Mouse (Mus musculus) megakaryocyte-erythroid progenitor cell, adult 5-6 weeks (primary cell): ENCODE data around the gene 1110008P14Rik. TPM values are rescaled to one million over a fixed set of nuclear protein-coding genes. Genes with fewer than 3 reads are reported as not detected.
"Not testable (repeated sequence)": the region's sequence is repeated elsewhere in the genome, so short reads cannot be mapped to it uniquely, and the experiment has no call there.

ENCODE experiments used
- ATAC-seq: replicated peaks from 2 replicates; pipeline ENCODE4 v1.8.0; 2016; ENCODE audit warnings: mild to moderate bottlenecking, inconsistent platforms; ENCODE audit not compliant: severe bottlenecking, poor library complexity, low FRiP score, low TSS enrichment
- total RNA-seq, 2 experiments: library from RNA; stranded (forward) in 1 of 2; stranded (reverse) in 1 of 2; fragments of 200-1000, 215-1000 nt in 1 of 2; fragments of >200 nt in 1 of 2; fragmentation: Nextera tagmentation in 1 of 2; gene quantifications; 2 replicates each; pipeline ENCODE4 v1.2.3; 2014 to 2017

The 1110008P14Rik gene
- total RNA-seq, 2 experiments from 2014 or later, result 18.7 to 41.0 TPM

DNA sequence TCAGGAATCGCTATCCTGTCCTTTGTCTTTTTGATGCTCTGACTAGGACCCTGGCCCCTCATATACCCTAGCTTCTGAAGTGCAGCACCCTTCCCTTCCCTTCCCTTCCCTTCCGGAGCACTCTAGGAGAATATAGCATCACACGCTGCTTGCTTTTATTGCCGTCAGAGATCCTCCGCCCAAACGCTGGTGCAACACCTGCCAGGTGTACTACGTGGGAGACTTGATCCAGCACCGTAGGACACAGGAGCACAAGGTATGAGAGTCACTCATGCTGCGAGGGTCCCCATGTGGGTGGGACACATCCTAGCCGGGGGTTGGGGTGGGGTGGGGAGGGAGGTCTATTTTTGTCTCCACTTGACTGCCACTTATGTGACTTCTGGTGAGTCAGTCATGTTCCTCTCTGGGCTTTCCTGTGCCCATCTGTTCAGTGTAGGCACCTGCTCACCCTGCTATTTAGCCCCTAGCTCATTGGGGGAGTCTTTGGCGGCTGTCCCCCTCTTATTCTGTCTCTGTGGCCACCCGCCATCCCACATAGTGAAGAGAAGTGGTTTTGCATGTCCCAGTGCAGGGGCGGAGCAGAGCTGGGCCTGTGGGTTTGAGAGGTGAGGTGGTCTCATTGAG lies 6.3 kb downstream of the 1110008P14Rik start:
- no peak for ATAC-seq

DNA sequence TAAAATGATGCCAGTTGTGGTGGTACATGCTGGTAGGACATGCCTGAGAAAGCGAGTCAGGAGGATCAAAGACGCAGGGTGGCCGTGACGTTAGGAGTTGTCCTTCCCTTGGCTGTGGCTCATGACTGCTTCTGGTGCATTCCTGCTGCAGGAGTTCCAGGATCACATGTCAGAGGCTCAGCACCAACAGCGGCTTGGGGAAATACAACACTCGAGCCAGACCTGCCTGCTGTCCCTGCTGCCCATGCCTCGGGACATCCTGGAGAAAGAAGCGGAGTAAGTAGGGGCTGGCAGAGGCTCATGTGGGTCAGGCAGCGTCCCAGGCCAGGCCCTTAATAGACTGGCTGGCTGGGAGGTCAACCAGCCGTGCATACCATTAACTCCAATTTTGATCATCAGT lies 7.5 kb downstream of the 1110008P14Rik start:
- no peak for ATAC-seq

- ATAC-seq, result no peak
These were observed 14.4 kb downstream of the 1110008P14Rik start for GRCm38 (mm10) chr2:32367315-32367714.

DNA sequence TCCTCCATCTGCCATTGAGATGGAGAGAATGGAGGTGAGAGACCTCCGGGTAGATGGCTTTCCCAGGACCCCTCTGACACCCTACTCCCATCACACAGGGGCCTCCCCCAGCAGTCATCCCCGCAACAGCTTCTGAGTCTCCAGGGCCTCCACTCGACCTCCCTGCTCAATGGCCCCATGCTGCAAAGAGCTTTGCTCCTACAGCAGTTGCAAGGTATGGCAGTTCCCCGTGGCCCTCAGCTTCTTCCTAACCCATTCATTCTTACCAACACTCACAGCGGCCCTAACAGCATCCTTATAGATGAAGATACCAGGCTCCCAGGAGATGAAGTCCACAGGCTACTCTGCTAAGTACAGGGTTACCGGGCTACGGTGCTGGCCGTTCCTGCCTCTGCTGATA lies 17.6 kb downstream of the 1110008P14Rik start:
- ATAC-seq, result no peak

DNA sequence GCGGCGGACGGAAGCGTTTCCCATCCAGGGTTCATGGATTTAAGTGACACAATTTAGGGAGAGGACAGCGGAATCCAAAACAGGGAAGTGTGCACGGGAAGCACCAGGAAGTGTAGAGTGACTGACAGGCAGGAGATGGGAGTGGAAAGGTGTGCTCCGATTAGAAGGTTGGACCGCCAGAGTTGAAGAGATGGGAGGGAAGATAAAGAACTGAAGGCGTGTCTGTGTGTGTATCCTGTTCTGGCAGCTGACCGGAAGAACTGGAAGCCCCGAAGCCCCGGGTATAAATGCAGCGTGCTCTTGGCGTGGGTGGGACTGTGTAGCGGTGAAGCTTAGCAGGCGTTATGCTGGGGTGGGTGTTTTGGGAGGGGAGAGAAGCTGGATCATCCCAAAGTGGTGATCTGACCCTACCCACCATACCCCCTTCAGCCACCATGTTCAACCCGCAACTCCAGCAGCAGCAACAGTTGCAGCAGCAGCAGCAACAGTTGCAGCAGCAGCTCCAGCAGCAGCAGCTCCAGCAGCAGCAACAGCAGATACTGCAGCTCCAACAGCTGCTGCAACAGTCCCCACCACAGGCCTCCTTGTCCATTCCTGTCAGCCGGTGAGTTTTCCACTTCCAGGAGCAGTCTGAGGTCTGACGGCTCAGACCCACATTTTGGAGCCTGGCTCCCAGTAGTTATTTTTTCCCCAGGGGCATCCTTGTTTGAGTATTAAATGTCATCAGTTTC lies 18.2 kb downstream of the 1110008P14Rik start:
- ATAC-seq, result 0 out of 2 replicates have a peak, but pooled peaks have one; percentile 3

- ATAC-seq, result peak; percentile 79
These were observed 18.9 kb downstream of the 1110008P14Rik start for GRCm38 (mm10) chr2:32362817-32363340.

DNA sequence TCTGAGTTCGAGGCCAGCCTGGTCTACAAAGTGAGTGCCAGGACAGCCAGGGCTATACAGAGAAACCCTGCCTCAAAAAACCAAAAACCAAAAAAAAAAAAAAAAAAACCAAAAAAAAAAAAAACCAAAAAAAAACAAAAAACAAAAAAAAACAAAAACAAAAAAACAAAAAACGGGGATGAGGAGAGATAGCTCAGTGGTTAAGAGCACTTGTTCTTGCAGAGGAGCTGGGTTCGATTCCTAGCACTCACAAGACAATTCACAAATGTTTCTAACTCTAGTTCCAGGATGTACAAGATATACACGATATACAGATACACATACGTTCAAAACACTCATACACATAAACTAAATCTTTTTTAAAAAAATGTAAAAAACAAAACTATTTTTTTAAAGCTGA lies 19.5 kb downstream of the 1110008P14Rik start:
- ATAC-seq, result not testable (repeated sequence)

DNA sequence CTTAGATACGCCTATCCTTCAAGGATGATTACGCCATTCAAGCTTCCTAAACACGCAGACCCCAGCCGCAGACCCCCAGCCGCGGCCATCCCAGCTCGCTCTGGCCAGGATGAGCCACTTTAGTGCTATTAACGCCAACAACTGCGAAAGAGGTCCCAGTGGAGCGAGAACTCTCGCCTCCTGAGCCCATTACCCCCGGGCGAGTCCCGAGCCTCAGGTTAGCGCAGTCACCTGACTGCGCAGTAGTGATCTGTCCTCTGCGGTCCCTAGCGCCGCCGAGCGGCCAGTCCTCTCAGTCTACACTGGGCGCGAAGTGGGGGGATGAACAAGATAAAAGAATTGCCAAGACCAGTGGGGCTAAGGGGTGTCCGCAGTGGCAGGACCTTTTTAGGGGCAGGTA lies 20.3 kb downstream of the 1110008P14Rik start:
- peak; percentile 64 for ATAC-seq

- ATAC-seq, result no peak
These were observed 21.0 kb downstream of the 1110008P14Rik start for GRCm38 (mm10) chr2:32360741-32361140.

- no peak for ATAC-seq
These were observed 23.4 kb downstream of the 1110008P14Rik start for GRCm38 (mm10) chr2:32358381-32358780.

DNA sequence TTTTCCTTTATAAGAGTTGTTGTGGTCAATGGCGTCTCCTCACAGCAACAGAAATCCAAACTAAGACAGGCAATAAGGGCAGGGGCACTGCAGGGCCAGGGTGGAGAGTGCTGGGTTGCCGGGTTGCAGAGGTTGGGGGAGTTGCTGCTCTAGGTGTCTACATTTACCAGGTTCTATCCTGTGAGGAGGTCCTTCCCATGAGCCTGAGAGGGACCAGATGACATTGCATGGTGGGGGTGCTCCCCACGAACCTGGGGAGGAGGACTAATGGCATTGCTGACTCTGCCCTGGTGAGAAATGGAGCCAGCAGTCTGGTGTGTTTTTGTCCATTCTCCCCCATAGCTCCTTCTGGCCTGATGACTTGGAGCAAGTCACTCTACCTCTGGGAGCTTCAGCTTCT lies 24.0 kb downstream of the 1110008P14Rik start:
- ATAC-seq, result no peak

- no peak for ATAC-seq
These were observed 25.5 kb downstream of the 1110008P14Rik start for GRCm38 (mm10) chr2:32356216-32356615.

DNA sequence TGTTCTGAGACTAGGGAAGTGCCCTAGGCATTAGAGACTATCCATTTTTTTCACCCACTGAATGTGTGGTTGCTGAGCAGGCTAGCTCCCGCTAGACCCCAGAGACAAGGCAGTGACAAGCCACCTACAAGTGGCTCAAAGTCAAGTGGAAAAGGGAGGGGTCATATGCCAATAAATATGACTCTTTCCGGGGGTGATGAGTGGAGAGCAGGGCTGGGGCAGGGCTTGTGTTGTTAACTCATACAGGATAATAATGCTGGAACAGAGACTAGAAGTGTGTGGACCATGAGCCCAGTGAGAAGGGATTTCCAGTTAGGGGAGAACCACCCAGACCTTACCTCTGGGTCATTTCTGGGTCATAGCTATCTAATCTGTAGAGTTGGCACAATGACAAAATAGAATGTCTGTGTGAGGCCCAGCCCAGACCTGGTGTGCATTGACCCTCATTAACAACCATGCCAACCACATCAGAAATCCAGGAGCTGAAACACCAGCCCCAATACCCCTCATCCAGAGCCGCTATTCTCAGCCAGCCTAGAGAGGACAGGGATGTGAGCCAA lies 27.3 kb downstream of the 1110008P14Rik start:
- ATAC-seq, result no peak

DNA sequence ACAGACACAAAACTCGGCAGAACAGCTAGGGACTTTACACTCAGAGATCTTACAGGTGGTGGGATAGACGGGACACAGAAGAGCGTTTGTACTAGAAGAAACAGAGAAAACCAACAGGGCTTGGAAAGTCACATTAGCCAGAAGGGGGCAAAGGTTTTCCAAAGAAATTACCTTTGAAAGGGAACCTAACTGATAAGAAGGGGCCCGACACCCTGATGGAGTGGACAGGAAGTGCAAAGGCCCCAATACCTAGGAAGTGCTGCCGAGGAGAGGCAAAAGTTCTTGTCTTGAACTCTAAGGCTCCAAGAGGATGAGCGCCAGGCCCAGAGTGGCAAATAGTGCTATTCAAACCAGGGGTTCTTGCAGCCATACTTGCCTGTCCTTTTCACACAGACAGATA lies 27.9 kb downstream of the 1110008P14Rik start:
- ATAC-seq, result no peak

DNA sequence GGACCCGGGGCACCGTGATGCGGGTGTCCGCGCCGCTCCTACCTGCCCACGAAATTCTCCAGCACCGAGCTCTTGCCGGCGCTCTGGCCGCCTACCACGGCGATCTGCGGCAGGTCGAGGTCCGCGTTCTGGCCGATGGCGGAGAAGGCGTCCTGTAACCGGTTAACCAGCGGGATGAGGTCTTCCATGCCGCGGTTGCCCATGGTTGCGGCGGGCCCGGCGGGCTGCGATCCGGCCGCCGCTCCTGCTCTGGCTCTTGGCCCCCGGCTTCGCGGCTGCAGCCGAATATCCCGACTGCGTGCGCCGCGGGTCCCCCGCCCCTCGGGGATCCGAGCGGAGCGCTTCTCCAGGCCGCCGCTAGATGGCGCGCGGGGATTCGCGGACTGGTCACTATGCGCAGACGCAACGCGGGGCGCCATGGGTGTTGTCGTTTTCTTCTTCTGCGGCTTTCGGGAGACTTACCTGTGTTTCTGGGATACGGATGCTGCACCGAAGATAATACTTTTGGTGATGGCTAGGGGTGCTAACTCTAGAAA lies 28.7 kb downstream of the 1110008P14Rik start, which contains the start of gene Dnm1:
Dnm1 (minus strand) TSS at position 332 of the 536 bp plus-strand sequence.
- ATAC-seq, result peak; percentile 75

GRCm38 (mm10) chr2:32352151-32353006 lies 29.4 kb downstream of the 1110008P14Rik start, which contains the start of gene Ciz1:
TSS of gene Ciz1 (plus strand) at chr2:32352327.
- no peak for ATAC-seq

DNA sequence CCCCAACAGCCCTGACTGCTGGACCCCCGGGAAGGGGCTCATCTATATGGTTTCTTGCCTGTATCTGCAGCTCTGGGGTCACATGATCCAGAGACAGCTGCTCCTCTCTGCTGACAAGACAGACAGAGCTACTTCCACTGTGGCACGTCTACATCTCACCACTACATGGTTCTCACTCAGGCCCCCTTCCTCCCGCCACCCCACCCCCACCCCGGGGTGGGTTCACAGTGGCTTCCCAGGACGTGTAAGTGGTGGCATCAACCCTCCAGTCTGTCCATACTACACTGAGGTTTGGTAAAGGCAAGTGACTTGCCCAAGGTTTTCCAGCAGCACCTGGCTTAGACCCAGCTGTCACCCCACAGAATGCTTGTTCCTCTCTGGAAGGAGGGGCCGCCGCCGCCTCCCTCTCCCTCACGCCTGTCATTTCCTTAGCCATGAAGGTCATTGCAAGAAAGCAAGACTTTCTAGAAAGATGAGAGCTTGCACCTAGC lies 30.2 kb downstream of the 1110008P14Rik start:
- no peak for ATAC-seq

DNA sequence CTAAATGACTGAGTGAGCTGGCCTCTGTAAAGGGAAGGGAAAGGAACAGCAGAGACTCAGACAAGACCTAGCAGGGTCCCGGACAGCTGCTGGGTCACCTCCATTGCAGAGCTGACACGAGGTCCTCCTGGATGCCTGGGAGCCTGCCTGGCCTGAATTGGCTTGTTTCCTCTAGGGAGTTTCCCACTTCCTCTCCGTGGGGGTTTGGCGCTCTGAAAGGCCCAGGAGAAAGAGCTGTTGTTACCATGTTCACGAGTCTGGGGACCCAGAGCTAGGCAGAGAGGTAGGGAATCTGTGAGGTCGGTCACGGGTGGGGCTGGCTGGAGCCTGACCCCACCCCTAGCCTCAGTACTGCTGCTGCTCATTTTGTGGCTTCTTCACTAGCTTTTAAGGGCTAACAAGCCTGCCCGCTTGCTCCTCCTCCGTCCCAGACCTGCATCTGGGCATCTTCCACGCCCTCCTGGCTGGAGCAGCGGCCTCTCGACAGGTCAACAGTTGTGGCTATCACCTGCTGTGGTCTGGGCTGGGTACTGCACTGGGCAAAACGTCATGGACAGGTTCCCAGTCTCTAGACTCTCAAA lies 31.2 kb downstream of the 1110008P14Rik start:
- ATAC-seq, result no peak
